In the genomic region with DNA sequence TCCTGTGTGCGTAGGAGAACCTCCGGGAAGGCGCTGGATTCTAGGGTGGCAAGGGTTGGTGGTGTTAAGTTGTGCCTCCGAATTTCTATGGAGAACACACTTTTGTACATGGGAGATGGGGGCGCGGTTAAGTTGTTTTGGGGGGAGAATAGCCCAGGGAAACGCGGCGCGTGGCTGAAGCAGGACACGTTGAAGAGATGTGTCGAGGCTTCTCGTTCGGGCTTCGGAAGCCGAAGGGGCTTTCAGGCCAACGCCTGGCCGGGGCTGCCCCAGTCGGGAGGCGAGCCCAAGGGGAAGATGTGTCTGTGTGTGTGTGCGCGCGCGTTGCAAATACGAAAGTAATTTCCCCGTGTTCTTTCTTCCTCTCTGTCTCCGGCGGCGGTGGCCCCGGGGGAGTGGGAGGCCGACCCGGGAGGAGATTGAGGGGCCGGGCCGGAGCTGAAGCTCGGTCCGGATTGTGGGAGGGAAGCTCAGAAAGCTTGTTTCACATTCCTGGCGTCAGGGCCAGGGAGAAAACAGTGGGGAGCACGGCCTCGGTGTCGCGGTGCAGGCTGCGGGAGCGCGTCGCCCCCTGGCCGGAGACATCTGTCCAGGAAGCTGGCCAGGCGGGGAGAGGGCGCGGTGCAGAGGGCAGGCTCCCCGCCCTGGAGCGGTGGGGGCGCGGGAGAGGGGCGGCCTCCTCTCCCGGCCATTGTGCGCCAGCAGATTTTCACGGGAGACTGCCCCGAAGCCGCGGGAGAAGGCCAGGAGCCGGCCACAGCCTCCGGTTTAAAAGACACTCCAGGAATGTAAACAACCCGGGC, we compare ENCODE assay signal across 8 mouse cellular contexts. TPM values are rescaled to one million over a fixed set of nuclear protein-coding genes. Genes with fewer than 3 reads are reported as not detected.
DNase-seq lines count a peak whose midpoint lies in the region; ATAC-seq lines count a peak whose summit lies in the region.

No protein-coding gene starts in this region.

- peak overlapping the region; percentile 97 for H3K4me3 ChIP-seq in embryonic facial prominence, embryonic 14.5 days (ENCODE audit: low read depth, low read length)
- H3K4me3 ChIP-seq in heart, embryonic 16.5 days (ENCODE audit: low read length) = peak overlapping the region; percentile 97

- H3K9ac ChIP-seq in embryonic facial prominence, embryonic 14.5 days (ENCODE audit: low read depth, low read length) = peak overlapping the region; percentile 98
- H3K9ac ChIP-seq in heart, embryonic 16.5 days (ENCODE audit: low read length) = peak overlapping the region; percentile 99

- DNase-seq in B cell, adult 2 months = peak; percentile 70 to 71
- DNase-seq in adipocyte (ENCODE audit: low spot score) = peak; percentile 58
- DNase-seq in embryonic facial prominence, embryonic 14.5 days (ENCODE audit: low spot score) = peak; percentile 67
- peak; percentile 87 for DNase-seq in kidney, postnatal 14 days
- DNase-seq in skeletal muscle tissue, adult 2 months (ENCODE audit: low read depth, low spot score) = peak; percentile 61
- no peak for DNase-seq in layer of hippocampus, adult 9-11 months

- 0% methylated on average over 40 of the region's 63 CpGs for WGBS in embryonic facial prominence, embryonic 14.5 days
- under 1% methylated on average over 63 of the region's 63 CpGs for WGBS in heart, embryonic 16.5 days

- H3K9me3 ChIP-seq in embryonic facial prominence, embryonic 14.5 days (ENCODE audit: control insufficient read depth, low read length) = no peaks in the 10 kb centered on the region
- no peaks in the 10 kb centered on the region for H3K9me3 ChIP-seq in heart, embryonic 16.5 days (replicated peaks; ENCODE audit: control insufficient read depth, low read length)

- ATAC-seq in embryonic facial prominence, embryonic 14.5 days (ENCODE audit: low read depth) = no peak
- ATAC-seq in heart, embryonic 16.5 days (replicated peaks; ENCODE audit: extremely low read depth, insufficient read depth, low FRiP score) = 0 out of 2 replicates have a peak, but pooled peaks have one; percentile 3
- ATAC-seq in megakaryocyte, adult 5-6 weeks (ENCODE audit: poor library complexity, severe bottlenecking) = peak; percentile 33

- peak overlapping the region; percentile 100 for H3K27ac ChIP-seq in embryonic facial prominence, embryonic 14.5 days (replicated peaks; ENCODE audit: low read depth, low read length)
- peak overlapping the region; percentile 100 for H3K27ac ChIP-seq in heart, embryonic 16.5 days (ENCODE audit: low read length)

- no peaks in the 10 kb centered on the region for H3K36me3 ChIP-seq in embryonic facial prominence, embryonic 14.5 days (ENCODE audit: control insufficient read depth, insufficient read depth, low read length)
- no peaks in the 10 kb centered on the region for H3K36me3 ChIP-seq in heart, embryonic 16.5 days (ENCODE audit: control insufficient read depth, insufficient read depth)

- H3K27me3 ChIP-seq in embryonic facial prominence, embryonic 14.5 days (replicated peaks; ENCODE audit: control insufficient read depth, insufficient read depth, low read length) = no peaks in the 10 kb centered on the region
- no peaks in the 10 kb centered on the region for H3K27me3 ChIP-seq in heart, embryonic 16.5 days (ENCODE audit: control insufficient read depth, insufficient read depth, low read length)

- H3K4me2 ChIP-seq in embryonic facial prominence, embryonic 14.5 days (ENCODE audit: low read depth, low read length) = peak overlapping the region; percentile 76
- peak overlapping the region; percentile 92 for H3K4me2 ChIP-seq in heart, embryonic 16.5 days (ENCODE audit: low read depth, low read length)

- peaks cover 46% of the 10 kb centered on the region for H3K4me1 ChIP-seq in embryonic facial prominence, embryonic 14.5 days (ENCODE audit: control insufficient read depth, insufficient read depth, low read length)
- peaks cover 48% of the 10 kb centered on the region for H3K4me1 ChIP-seq in heart, embryonic 16.5 days (ENCODE audit: control insufficient read depth, insufficient read depth, low read length)

RNA-seq across cellular contexts. Expression of gene Zmiz1, which starts 1.2 kb away (rescaled TPM):
- polyA plus RNA-seq in embryonic facial prominence, embryonic 14.5 days (2014; fragmentation: Nextera tagmentation; extraction: Ambion mirVana) = 31.3 and 36.6 TPM in 2 replicates
- 20.6 and 22.6 TPM in 2 replicates for polyA plus RNA-seq in heart, embryonic 16.5 days (2015; fragmentation: Nextera tagmentation; extraction: Ambion mirVana)
- 88.9 and 90.1 TPM in 2 replicates for total RNA-seq in megakaryocyte, adult 5-6 weeks (2015)
- 11.4 and 15.6 TPM in 2 replicates for total RNA-seq in megakaryocyte, adult 5-6 weeks (2017)
